Mouse (Mus musculus) cerebellum, postnatal 14 days (tissue): ENCODE data around the gene Pold1.
A peak's percentile ranks its signal among the peaks of the same experiment; 100 is the strongest.

Source experiments
- DNase-seq, 2 experiments: peaks; one replicate each; pipeline ENCODE4 v3.0.0; 2021; ENCODE audit warnings: mixed read lengths in 2 of 2

Pold1 gene

GRCm38 (mm10) chr7:44521710-44522109 is 26.9 kb downstream of the Pold1 start:
- peak; percentile 82 to 85 for DNase-seq

GRCm38 (mm10) chr7:44520990-44521389 is 27.7 kb downstream of the Pold1 start:
- DNase-seq = no peak

GRCm38 (mm10) chr7:44519240-44519913 is 29.3 kb downstream of the Pold1 start:
- no peak for DNase-seq

- no peak for DNase-seq
These were observed 41.2 kb downstream of the Pold1 start for GRCm38 (mm10) chr7:44507491-44507890.

GRCm38 (mm10) chr7:44501563-44502115 is 47.0 kb downstream of the Pold1 start:
- DNase-seq = peak; percentile 89 to 94

- DNase-seq = no peak
These were observed 48.6 kb downstream of the Pold1 start for GRCm38 (mm10) chr7:44500046-44500445.

GRCm38 (mm10) chr7:44498922-44499321 is 49.7 kb downstream of the Pold1 start:
- DNase-seq = no peak

GRCm38 (mm10) chr7:44497361-44498055 is 51.1 kb downstream of the Pold1 start:
- DNase-seq = peak in 1 of 2 experiments; percentile 36

- DNase-seq = no peak
These were observed 51.9 kb downstream of the Pold1 start for GRCm38 (mm10) chr7:44496771-44497109.

GRCm38 (mm10) chr7:44495992-44496770 is 52.5 kb downstream of the Pold1 start, which contains the start of the genes Emc10 and Fam71e1:
Gene Emc10, minus strand, starts transcription at chr7:44496529.
Gene Fam71e1, plus strand, starts transcription at chr7:44496581.
- peak; percentile 99 to 100 for DNase-seq

- DNase-seq = peak in 1 of 2 experiments; percentile 34
These were observed 53.6 kb downstream of the Pold1 start for GRCm38 (mm10) chr7:44495086-44495485.

- no peak for DNase-seq
These were observed 54.0 kb downstream of the Pold1 start for GRCm38 (mm10) chr7:44494681-44495080.

GRCm38 (mm10) chr7:44492166-44492826 is 56.4 kb downstream of the Pold1 start:
- DNase-seq = no peak

GRCm38 (mm10) chr7:44491391-44491790 is 57.3 kb downstream of the Pold1 start:
- DNase-seq = no peak

GRCm38 (mm10) chr7:44490281-44490680 is 58.4 kb downstream of the Pold1 start:
- DNase-seq = no peak

GRCm38 (mm10) chr7:44488545-44488944 is 60.1 kb downstream of the Pold1 start:
- no peak for DNase-seq

GRCm38 (mm10) chr7:44487936-44488335 is 60.7 kb downstream of the Pold1 start:
- no peak for DNase-seq

GRCm38 (mm10) chr7:44486927-44487575 is 61.6 kb downstream of the Pold1 start:
- DNase-seq = no peak

GRCm38 (mm10) chr7:44485572-44486195 is 63.0 kb downstream of the Pold1 start:
- no peak for DNase-seq

- DNase-seq = peak; percentile 91 to 93
These were observed 63.6 kb downstream of the Pold1 start for GRCm38 (mm10) chr7:44484841-44485571.

GRCm38 (mm10) chr7:44484109-44484508 is 64.5 kb downstream of the Pold1 start:
- no peak for DNase-seq
